Mouse (Mus musculus) heart, adult 2 months (tissue): ENCODE measurements at regions not wholly inside any gene's neighbourhood (a gene's known extent, or its start where the extent isn't known, plus 50 kb on each side); places are given as distances from the start of the nearest gene placed in this dataset.

Experiments
- CTCF ChIP-seq: fragments of 200-600 bp; IDR thresholded peaks from 2 replicates; pipeline ENCODE4 v1.8.1; 2022; ENCODE audit warnings: antibody characterized with exemption, mild to moderate bottlenecking, moderate library complexity
- EP300 ChIP-seq: fragments of 200-500 bp; IDR thresholded peaks from 2 replicates; pipeline ENCODE4 v1.6.1; 2011; ENCODE audit warnings: low read depth, low read length, control low read depth; ENCODE audit not compliant: insufficient read depth
- POLR2A ChIP-seq: fragments of 200-500 bp; IDR thresholded peaks from 2 replicates; pipeline ENCODE4 v1.6.1; 2011; ENCODE audit warnings: mild to moderate bottlenecking, low read depth, low read length, control low read depth; ENCODE audit not compliant: insufficient read depth

GRCm38 (mm10) chr8:10910954-10911353, 97.3 kb downstream of the Irs2 start:
- TF ChIP-seq CTCF (no peak), POLR2A (no peak), EP300 (no peak)
